Mouse (Mus musculus) myocyte (in vitro differentiated cells): ENCODE measurements around the gene Lbp. TPM values are rescaled to one million over a fixed set of nuclear protein-coding genes. Genes with fewer than 3 reads are reported as not detected.

Experiments used
- H3K27me3 ChIP-seq: one replicate; pipeline ENCODE4 v1.6.1; 2011; ENCODE audit not compliant: control insufficient read depth, insufficient read depth, insufficient read length
- H3K36me3 ChIP-seq: one replicate; pipeline ENCODE4 v1.6.1; 2011; ENCODE audit not compliant: control insufficient read depth, insufficient read depth
- H3K4me2 ChIP-seq: one replicate; pipeline ENCODE4 v1.6.1; 2011; ENCODE audit warnings: low read depth, control low read depth
- H3K4me3 ChIP-seq: one replicate; pipeline ENCODE4 v1.5.1; 2011; ENCODE audit warnings: mild to moderate bottlenecking, control low read depth, moderate library complexity
- H3K79me2 ChIP-seq: one replicate; pipeline ENCODE4 v1.6.1; 2011; ENCODE audit not compliant: control insufficient read depth, insufficient read depth
- H3ac ChIP-seq: one replicate; pipeline ENCODE4 v1.6.1; 2011; ENCODE audit not compliant: control insufficient read depth, insufficient read length
- CEBPB ChIP-seq: IDR thresholded peaks from 2 replicates; pipeline ENCODE4 v1.6.1; 2011; ENCODE audit warnings: mild to moderate bottlenecking, moderate library complexity; ENCODE audit not compliant: poor library complexity, insufficient read depth, severe bottlenecking
- E2F4 ChIP-seq: IDR thresholded peaks from one replicate; pipeline ENCODE4 v1.6.1; 2011; ENCODE audit warnings: mild to moderate bottlenecking, control low read depth, moderate library complexity; ENCODE audit not compliant: insufficient read depth
- MAX ChIP-seq: IDR thresholded peaks from one replicate; pipeline ENCODE4 v1.6.1; 2011; ENCODE audit warnings: low read depth, mild to moderate bottlenecking, control low read depth
- MYOD1 ChIP-seq, 3 experiments: IDR thresholded peaks; one replicate each; pipeline ENCODE4 v1.6.1; 2011; ENCODE audit warnings: control low read depth in 2 of 3, low read depth in 2 of 3, mild to moderate bottlenecking in 2 of 3, moderate library complexity in 1 of 3; ENCODE audit not compliant: insufficient read length in 2 of 3, control insufficient read depth in 1 of 3
- MYOG ChIP-seq, 3 experiments: IDR thresholded peaks; one replicate each; pipeline ENCODE4 v1.6.1; 2011; ENCODE audit warnings: control low read depth in 2 of 3, low read depth in 2 of 3, mild to moderate bottlenecking in 2 of 3; ENCODE audit not compliant: insufficient read length in 2 of 3, control insufficient read depth in 1 of 3, insufficient read depth in 1 of 3
- POLR2A ChIP-seq: IDR thresholded peaks from one replicate; pipeline ENCODE4 v1.6.1; 2011; ENCODE audit warnings: low read depth, mild to moderate bottlenecking, control low read depth, moderate library complexity; ENCODE audit not compliant: insufficient read length
- POLR2AphosphoS2 ChIP-seq: IDR thresholded peaks from one replicate; pipeline ENCODE4 v1.6.1; 2011; ENCODE audit warnings: low read depth, control low read depth; ENCODE audit not compliant: insufficient read length
- REST ChIP-seq: IDR thresholded peaks from one replicate; pipeline ENCODE4 v1.6.1; 2011; ENCODE audit warnings: mild to moderate bottlenecking, control low read depth, moderate library complexity; ENCODE audit not compliant: insufficient read depth, insufficient read length
- SRF ChIP-seq: IDR thresholded peaks from one replicate; pipeline ENCODE4 v1.6.1; 2011; ENCODE audit warnings: low read depth; ENCODE audit not compliant: control insufficient read depth, insufficient read length
- TCF12 ChIP-seq: IDR thresholded peaks from one replicate; pipeline ENCODE4 v1.6.1; 2011; ENCODE audit warnings: mild to moderate bottlenecking, control low read depth; ENCODE audit not compliant: poor library complexity, insufficient read depth, severe bottlenecking
- TCF3 ChIP-seq: IDR thresholded peaks from one replicate; pipeline ENCODE4 v1.6.1; 2011; ENCODE audit warnings: low read depth, control low read depth; ENCODE audit not compliant: insufficient read length
- USF1 ChIP-seq: IDR thresholded peaks from one replicate; pipeline ENCODE4 v1.6.1; 2011; ENCODE audit warnings: low read depth, mild to moderate bottlenecking, control low read depth, moderate library complexity
- polyA plus RNA-seq: library from polyadenylated mRNA; unstranded; fragments of >200 nt; fragmentation: generic; extraction: Trizol; gene quantifications from one replicate; pipeline ENCODE4 v1.2.1, GENCODE M21; 2012; ENCODE audit warnings: missing spikeins

Gene Lbp
- polyA plus RNA-seq, 1 experiment, result 0.11 TPM

DNA sequence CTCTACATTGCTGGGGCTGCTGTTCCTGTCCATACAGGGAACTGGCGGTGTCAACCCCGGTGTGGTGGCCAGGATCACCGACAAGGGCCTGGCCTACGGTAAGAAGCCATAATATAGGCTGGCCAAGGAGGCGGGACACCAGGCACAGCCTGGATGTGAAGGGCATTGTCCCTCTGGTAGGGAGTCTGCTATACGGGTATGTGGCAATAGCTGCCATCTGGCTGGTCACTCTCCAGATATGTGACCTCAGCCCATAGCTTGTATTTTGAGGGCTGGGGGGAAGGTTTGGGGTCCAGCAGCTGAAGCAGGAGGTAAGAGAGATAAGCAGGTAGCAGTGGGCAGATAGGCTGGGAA is 380 bp downstream of the Lbp start:
- no peak overlapping the region for H3ac ChIP-seq
- TF ChIP-seq MYOG (IDR thresholded peaks at IDR 0.05; ENCODE audit: control insufficient read depth in 1 of 3, insufficient read depth in 1 of 3, insufficient read length in 2 of 3, low read depth in 2 of 3), result no peak
- no peak for TF ChIP-seq POLR2AphosphoS2
- TF ChIP-seq CEBPB, result no peak
- TF ChIP-seq MAX, result no peak
- no peak for TF ChIP-seq E2F4
- TF ChIP-seq TCF12, result no peak
- no peak for TF ChIP-seq TCF3
- TF ChIP-seq SRF, result no peak
- no peak for TF ChIP-seq POLR2A
- TF ChIP-seq REST, result no peak
- no peak for TF ChIP-seq MYOD1 (IDR thresholded peaks at IDR 0.05; ENCODE audit: control insufficient read depth in 1 of 3, insufficient read length in 2 of 3, low read depth in 2 of 3)
- no peak for TF ChIP-seq USF1
- no peaks in the 10 kb centered on the region for H3K79me2 ChIP-seq
- no peaks in the 10 kb centered on the region for H3K36me3 ChIP-seq
- peaks cover 5% of the 10 kb centered on the region for H3K27me3 ChIP-seq
- H3K4me2 ChIP-seq, result no peak overlapping the region
- no peak overlapping the region for H3K4me3 ChIP-seq

- Histone ChIP-seq H3K4me3 (no peak overlapping the region), H3K79me2 (no peaks in the 10 kb centered on the region), H3K36me3 (no peaks in the 10 kb centered on the region), H3ac (no peak overlapping the region), H3K4me2 (no peak overlapping the region), H3K27me3 (no peaks in the 10 kb centered on the region)
- TF ChIP-seq TCF12 (no peak), CEBPB (no peak), REST (no peak), E2F4 (no peak), MYOD1 (IDR thresholded peaks at IDR 0.05; ENCODE audit: control insufficient read depth in 1 of 3, insufficient read length in 2 of 3, low read depth in 2 of 3) (no peak), USF1 (no peak), POLR2A (no peak), POLR2AphosphoS2 (no peak), MYOG (IDR thresholded peaks at IDR 0.05; ENCODE audit: control insufficient read depth in 1 of 3, insufficient read depth in 1 of 3, insufficient read length in 2 of 3, low read depth in 2 of 3) (no peak)
Measured at GRCm38 (mm10) chr2:158308276-158308675, 2.0 kb downstream of the Lbp start.

DNA sequence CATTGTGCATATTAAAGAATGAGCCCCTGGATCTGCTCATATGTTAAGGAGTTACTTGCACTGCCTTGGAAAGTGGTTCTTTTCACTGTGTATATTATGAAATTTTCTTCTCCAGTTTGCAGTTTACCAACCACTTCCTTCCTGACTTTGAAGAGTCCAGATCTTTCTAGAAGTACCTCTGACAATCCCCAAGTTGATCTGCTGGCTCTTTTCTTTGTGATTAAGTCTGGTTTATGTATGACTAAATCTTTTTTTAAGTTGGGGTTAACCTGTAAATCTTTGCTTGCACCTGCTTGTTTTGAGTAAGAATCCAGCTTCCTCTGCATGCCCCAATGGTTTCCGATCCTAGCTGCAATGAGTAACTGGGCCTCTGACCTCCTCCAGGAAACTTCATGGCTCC is 6.8 kb downstream of the Lbp start:
- no peak for TF ChIP-seq MAX
- no peak for TF ChIP-seq TCF3
- TF ChIP-seq USF1, result no peak
- TF ChIP-seq MYOD1 (IDR thresholded peaks at IDR 0.05; ENCODE audit: control insufficient read depth in 1 of 3, insufficient read length in 2 of 3, low read depth in 2 of 3), result no peak
- TF ChIP-seq POLR2AphosphoS2, result no peak
- no peak for TF ChIP-seq POLR2A
- TF ChIP-seq CEBPB, result no peak
- no peak for TF ChIP-seq SRF
- no peaks in the 10 kb centered on the region for H3K36me3 ChIP-seq
- no peaks in the 10 kb centered on the region for H3K27me3 ChIP-seq
- H3K79me2 ChIP-seq, result no peaks in the 10 kb centered on the region
- H3K4me3 ChIP-seq, result no peak overlapping the region
- no peak overlapping the region for H3K4me2 ChIP-seq
- H3ac ChIP-seq, result no peak overlapping the region

DNA sequence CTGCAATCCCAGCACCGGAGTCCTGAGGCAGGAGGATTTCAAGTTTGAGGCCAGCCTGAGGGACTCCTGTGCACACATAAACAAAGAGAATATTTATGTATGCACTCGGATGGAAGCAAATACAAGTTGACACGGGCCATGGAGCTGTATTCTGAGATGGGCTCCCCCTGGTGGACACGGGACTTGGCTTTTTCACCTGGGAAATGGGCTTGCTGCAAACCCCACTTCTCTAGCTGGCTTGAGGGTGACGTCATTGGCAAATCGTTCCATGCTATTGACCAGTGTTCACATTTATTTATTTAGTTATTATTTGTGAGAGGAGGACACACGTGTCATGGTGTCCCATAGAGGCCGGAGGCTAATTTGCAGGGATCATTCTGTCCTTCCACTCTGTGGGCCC is 10.1 kb downstream of the Lbp start:
- Histone ChIP-seq H3K79me2 (no peaks in the 10 kb centered on the region), H3K4me2 (no peak overlapping the region), H3ac (no peak overlapping the region), H3K27me3 (peaks cover under 1% of the 10 kb centered on the region), H3K4me3 (no peak overlapping the region), H3K36me3 (no peaks in the 10 kb centered on the region)
- TF ChIP-seq E2F4 (no peak), USF1 (no peak), POLR2A (no peak), CEBPB (no peak), TCF3 (no peak), TCF12 (no peak), MYOG (IDR thresholded peaks at IDR 0.05; ENCODE audit: control insufficient read depth in 1 of 3, insufficient read depth in 1 of 3, insufficient read length in 2 of 3, low read depth in 2 of 3) (no peak), SRF (no peak), POLR2AphosphoS2 (no peak), MYOD1 (IDR thresholded peaks at IDR 0.05; ENCODE audit: control insufficient read depth in 1 of 3, insufficient read length in 2 of 3, low read depth in 2 of 3) (no peak), MAX (no peak), REST (no peak)

GRCm38 (mm10) chr2:158317026-158317425 is 10.7 kb downstream of the Lbp start:
- Histone ChIP-seq H3K79me2 (no peaks in the 10 kb centered on the region), H3K27me3 (peaks cover 3% of the 10 kb centered on the region), H3K36me3 (no peaks in the 10 kb centered on the region), H3ac (no peak overlapping the region), H3K4me3 (no peak overlapping the region), H3K4me2 (no peak overlapping the region)
- TF ChIP-seq MYOG (IDR thresholded peaks at IDR 0.05; ENCODE audit: control insufficient read depth in 1 of 3, insufficient read depth in 1 of 3, insufficient read length in 2 of 3, low read depth in 2 of 3) (no peak), TCF12 (no peak), E2F4 (no peak), REST (no peak), SRF (no peak), MAX (no peak)
